Mouse (Mus musculus) heart, adult 2 months (tissue): ENCODE measurements around the gene Stard9.

ENCODE experiments used
- CTCF ChIP-seq: fragments of 200-600 bp; IDR thresholded peaks from 2 replicates; pipeline ENCODE4 v1.8.1; 2022; ENCODE audit warnings: antibody characterized with exemption, mild to moderate bottlenecking, moderate library complexity
- EP300 ChIP-seq: fragments of 200-500 bp; IDR thresholded peaks from 2 replicates; pipeline ENCODE4 v1.6.1; 2011; ENCODE audit warnings: low read depth, low read length, control low read depth; ENCODE audit not compliant: insufficient read depth
- POLR2A ChIP-seq: fragments of 200-500 bp; IDR thresholded peaks from 2 replicates; pipeline ENCODE4 v1.6.1; 2011; ENCODE audit warnings: mild to moderate bottlenecking, low read depth, low read length, control low read depth; ENCODE audit not compliant: insufficient read depth

GRCm38 (mm10) chr2:120652925-120653284, 24.0 kb downstream of the Stard9 start:
- TF ChIP-seq POLR2A (no peak), CTCF (no peak), EP300 (no peak)
